Mouse (Mus musculus) left cerebral cortex, adult 9 months (tissue): Measurements from ENCODE around the gene Mcemp1.
A peak's percentile ranks its signal among the peaks of the same experiment; 100 is the strongest.

Experiments used
- DNase-seq, 2 experiments: peaks; one replicate each; pipeline ENCODE4 v3.0.0; 2022; ENCODE audit warnings: low spot score in 2 of 2

Mcemp1 gene

GRCm38 (mm10) chr8:3671980-3672491 lies 6.5 kb downstream of the Mcemp1 start, which contains the start of gene Fcor:
Gene Fcor, minus strand, starts transcription at chr8:3672362.
- DNase-seq, result peak; percentile 69 to 94

GRCm38 (mm10) chr8:3674671-3675070 lies 9.1 kb downstream of the Mcemp1 start:
- no peak for DNase-seq

- DNase-seq, result peak; percentile 82 to 96
Measured at GRCm38 (mm10) chr8:3676131-3676992, 10.8 kb downstream of the Mcemp1 start, which contains the start of gene Trappc5. Gene Trappc5, plus strand, starts transcription at chr8:3676299.

GRCm38 (mm10) chr8:3676993-3677579 lies 11.5 kb downstream of the Mcemp1 start:
- DNase-seq, result no peak

DNA sequence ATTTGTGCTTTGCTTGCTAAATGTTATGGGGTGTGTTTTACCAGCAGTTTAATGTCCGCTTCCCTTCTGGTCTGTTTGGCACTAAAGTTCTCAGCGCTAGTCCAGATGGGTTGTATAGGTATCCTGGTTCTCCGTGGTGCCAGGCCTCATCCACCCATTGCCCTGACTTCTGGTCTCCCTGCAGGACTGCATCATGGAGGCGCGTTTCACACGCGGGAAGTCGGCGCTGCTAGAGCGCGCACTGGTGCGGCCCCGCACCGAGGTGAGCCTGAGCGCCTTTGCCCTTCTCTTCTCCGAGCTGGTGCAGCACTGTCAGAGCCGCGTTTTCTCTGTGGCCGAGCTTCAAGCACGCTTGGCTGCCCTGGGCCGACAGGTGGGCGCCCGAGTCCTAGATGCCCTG lies 13.3 kb downstream of the Mcemp1 start:
- no peak for DNase-seq

- no peak for DNase-seq
Measured at GRCm38 (mm10) chr8:3679236-3679635, 13.7 kb downstream of the Mcemp1 start.

DNA sequence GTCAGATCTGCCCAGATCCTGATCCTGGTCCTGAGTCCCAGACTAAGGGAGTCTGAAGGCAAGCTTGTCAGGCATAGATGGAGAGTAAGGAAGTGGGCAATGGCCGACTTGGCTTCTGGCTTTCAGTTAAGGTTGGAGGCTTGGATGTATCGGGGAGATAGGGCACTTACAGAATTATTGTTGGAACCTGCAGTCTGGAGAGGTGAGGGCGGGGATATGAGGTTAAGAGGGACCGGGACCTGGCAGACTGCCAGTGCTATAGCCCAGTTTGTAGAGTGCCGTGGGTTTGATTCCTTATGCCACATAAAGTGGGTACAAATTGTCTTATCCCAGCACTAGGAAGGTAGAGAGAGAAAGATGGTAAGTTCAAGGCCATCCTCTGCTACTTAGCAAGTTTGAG lies 14.1 kb downstream of the Mcemp1 start:
- no peak for DNase-seq

DNA sequence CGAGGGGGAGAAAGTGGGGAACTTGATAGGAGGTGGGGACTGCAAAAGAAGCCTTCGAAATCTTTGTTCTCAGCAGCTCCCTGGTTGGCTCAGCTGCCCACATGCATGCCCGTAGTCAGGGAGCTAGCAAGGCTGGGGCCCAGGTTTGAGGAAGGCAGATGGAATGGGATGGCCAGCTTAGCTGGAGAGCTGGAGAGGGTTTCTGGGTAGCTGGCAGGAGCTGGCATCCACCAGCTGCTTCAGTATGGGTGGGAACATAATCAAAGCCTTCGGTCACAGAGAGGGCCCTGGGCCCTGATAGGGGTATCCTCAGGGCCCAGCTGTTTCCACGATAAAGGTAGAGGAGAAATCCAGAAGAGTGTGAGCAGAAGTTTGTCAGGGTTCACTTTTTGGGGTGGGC lies 16.9 kb downstream of the Mcemp1 start:
- DNase-seq, result no peak

DNA sequence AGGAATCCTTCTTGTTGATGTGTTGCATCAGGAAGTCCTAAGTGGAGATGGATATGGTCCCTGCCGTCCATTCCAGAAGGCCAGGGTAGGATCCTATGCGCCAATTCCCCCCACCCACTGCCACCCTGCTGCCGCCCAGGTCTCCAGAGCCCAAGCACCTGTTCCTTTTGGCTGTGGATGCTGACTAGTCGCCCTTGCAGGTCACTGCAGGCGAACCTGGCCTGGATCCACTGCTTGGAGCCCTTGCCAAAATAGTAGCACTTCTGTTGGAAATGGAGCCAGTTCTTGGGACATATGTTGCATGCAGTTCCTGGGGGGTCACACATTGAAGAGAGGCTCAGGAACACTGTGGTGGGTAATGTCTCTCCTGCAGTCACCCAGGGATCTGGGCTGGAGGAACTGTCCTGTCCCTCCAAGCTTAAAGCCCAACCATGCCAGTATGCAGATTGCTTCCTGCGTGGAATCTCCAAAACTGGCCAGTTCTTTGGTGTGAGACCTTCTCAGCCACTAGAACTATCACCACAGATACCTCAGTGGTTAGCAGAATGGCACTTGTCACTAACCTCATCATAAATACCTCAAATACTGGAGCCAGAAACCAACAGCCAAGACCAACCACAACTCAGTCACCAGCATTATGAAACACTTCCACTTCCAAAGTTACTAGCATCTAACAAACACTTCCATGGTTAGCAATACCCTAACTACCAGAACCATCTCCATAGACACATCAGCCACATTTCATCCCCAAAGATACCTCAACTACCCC lies 18.0 kb downstream of the Mcemp1 start:
- no peak for DNase-seq

DNA sequence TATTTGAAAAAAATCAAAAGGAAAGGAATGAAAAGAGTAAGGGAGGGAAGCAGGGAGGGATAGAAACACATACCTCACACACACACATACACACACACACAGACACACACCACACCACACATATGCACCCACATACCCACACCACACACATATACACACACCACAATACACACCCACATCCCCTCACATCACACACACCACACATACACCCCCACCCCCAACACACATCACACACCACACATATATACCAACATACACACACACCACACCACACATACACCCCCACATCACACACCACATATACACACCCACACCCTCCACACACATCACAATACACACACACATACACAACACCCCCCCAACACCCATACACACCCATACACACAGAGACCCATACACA lies 19.0 kb downstream of the Mcemp1 start:
- no peak for DNase-seq

GRCm38 (mm10) chr8:3685422-3685821 lies 19.9 kb downstream of the Mcemp1 start:
- no peak for DNase-seq

- no peak for DNase-seq
Measured at GRCm38 (mm10) chr8:3687537-3687936, 22.0 kb downstream of the Mcemp1 start.

DNA sequence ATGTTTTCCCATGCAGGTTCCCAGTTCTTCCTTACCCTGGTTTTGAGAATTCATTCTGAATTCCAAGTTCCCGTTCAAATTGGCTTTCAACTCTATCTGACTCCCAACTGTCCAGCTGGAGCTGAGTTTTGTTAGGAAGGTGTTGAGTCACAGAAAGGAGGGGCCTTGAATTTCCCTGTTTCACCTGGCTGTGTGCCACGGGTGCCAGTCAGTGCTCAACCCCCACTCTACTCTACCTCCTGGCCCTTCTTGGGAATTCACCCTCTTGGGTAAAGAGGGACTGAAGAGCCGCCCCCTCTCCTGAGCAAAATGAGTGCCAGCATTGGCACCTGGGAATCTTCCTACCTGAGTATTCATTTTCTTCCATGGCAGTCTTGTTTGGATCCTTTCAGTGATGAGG lies 25.2 kb downstream of the Mcemp1 start:
- DNase-seq, result no peak

DNA sequence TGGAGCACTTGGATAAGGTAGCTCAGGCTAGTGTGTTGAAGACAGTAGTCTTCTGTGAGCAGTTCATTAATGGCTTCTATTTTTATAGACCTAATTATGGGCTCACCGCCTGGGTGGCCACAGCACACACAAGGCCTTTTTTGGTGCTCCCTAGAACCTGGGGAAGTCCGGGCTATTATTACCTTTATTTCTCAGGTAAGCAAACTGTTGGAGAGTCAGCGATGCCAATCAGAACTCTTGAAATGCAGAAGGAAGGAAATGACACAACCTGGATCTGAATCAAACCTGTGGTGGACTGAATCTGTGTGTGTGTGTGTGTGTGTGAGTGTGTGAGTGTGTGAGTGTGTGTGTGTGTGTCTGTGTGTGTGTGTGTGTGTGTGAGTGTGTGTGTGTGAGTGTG lies 28.6 kb downstream of the Mcemp1 start, which contains the start of gene Fcer2a:
TSS of gene Fcer2a (minus strand) at position 55 of the 400 bp plus-strand sequence.
- DNase-seq, result no peak

GRCm38 (mm10) chr8:3701491-3701890 lies 35.9 kb downstream of the Mcemp1 start:
- no peak for DNase-seq

GRCm38 (mm10) chr8:3705711-3706110 lies 40.2 kb downstream of the Mcemp1 start:
- no peak for DNase-seq

DNA sequence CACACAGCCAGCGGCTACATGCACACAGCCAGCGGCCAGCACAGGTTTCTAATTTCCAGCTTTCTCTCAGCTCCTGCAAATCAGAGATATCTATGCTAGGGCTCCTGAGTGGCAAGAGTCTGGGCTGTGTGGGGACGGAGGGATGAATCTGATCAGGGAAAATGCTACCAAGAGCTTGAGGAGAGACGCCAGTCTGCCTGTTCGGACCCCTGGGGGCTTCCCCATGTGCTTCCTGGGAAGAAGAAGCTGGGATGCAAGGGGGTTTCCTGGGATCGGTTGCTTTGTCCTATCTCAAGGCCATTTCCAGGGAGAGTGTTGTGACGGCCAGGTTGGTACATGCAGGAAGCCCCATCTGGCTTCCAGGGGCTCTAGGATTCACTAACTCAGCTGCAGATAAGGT lies 42.1 kb downstream of the Mcemp1 start:
- no peak for DNase-seq

DNA sequence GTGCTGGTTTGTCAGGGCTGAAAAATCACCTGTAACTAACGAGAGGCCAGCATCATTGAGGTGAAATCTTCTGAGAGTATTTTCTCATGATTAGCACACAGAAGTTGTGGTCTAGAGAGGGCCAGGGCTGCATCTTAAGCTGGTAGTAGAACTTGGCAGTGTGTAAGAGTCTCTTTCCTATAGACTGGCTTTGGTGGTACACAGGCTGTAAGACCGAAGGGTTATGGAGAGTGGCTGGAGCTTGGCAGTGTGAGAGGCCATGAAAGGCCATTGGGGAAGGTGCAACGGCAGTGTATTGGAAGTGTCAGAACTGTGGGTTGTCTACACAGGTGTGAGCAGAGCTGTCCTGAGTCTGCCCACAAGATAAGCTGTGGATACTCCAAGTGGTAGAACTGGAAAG lies 44.8 kb downstream of the Mcemp1 start:
- no peak for DNase-seq

GRCm38 (mm10) chr8:3711646-3712045 lies 46.1 kb downstream of the Mcemp1 start:
- no peak for DNase-seq

DNA sequence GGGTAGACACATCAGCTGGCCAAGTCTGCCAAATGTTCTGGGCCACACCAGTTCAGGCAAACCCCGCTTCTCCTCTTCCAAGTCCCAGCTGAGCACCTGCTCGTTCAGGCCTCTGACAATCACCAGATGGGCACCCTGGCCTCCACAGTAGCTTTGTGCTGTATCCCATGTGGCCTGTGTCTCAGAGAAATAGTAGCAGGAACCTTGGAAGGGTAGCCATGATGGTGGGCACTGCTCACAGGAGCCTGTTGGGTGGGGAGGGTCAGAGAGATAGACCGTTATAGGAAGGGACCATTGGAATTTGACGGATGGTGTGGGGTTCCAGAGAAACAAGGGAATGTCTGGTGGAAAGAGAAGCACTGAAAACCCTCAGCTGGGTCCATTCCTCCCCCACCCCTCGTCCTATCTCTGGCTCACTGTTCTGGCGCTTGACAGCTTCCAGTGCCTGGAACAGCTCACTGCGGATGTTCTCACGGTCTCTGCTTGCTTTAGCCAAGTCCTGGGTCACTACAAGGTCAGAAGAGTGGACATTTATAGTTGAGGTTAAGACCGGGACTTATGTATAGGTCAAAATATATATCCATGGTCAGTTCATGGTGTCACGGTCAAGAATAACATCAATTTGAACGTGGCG lies 51.9 kb downstream of the Mcemp1 start:
- DNase-seq, result no peak

GRCm38 (mm10) chr8:3718559-3718958 lies 53.0 kb downstream of the Mcemp1 start:
- peak in 1 of 2 experiments; percentile 72 for DNase-seq
